Mouse (Mus musculus): ENCODE data around the gene Abr.

Gene Abr

DNA sequence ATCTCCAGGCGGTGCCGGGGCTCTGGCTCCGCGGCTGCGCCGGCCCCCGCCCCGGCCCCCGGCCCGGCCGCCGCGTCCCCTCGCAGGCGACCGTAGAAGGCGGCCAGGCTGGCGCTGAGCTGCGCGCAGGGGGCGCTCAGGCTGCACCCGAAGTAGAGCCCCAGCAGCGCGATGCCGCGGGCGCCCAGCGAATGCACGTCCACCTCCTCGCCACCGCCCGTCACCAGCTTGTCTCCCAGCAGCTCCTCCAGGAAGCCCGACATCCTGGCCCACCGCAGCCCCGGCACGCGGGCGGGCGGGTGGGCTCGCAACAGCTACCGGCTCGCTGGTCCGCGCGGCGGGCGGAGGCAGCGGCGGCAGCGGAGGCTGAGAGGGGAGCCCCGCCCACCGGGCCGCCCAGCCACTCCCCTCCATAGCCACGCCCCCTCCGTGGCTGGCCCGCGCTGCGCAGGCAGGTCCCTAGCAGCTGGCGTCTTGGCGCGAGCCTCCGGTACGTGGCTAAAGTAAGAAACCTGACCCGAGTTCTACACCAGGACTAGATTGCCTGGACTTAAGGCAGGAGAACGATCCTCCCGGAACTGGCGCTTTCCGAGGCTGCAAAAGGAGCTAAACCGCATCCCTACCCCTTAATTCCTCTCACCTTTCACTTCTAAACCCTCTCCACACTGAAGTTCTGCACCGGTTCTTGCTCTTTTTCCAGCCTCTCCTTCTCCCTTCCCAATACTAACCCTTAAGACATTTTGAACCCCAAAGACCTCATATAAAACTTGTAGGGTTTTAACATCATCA is 223.1 kb downstream of the Abr start, which contains the start of gene Nxn:
Gene Nxn (minus strand): TSS at position 343 of the 789 bp plus-strand sequence.
- DNase-seq, result peak; percentile 96

DNA sequence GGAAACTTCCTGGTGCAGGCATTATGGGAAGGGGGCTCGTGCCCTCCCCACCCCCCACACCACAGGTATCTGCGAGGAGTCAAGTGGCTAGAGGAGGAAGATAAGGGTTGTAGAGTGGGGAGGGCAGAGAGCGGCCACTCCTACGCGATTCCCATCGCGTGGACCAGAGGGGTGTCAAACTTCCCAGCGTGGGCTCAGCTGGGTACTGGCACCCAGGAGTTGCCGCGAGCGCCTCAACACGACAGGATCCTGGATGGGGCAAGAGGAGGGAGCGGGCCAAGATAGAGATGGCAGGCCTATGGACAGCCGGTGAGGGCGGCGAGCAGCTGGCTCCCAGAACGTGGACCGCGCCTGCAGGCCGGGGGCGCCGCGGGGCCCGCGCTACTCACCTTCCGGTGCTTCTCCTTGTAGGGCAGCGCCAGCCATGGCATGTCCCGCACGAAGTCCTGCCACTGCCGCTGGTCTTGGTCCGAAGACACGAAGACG is 223.8 kb downstream of the Abr start:
- no peak for DNase-seq

DNA sequence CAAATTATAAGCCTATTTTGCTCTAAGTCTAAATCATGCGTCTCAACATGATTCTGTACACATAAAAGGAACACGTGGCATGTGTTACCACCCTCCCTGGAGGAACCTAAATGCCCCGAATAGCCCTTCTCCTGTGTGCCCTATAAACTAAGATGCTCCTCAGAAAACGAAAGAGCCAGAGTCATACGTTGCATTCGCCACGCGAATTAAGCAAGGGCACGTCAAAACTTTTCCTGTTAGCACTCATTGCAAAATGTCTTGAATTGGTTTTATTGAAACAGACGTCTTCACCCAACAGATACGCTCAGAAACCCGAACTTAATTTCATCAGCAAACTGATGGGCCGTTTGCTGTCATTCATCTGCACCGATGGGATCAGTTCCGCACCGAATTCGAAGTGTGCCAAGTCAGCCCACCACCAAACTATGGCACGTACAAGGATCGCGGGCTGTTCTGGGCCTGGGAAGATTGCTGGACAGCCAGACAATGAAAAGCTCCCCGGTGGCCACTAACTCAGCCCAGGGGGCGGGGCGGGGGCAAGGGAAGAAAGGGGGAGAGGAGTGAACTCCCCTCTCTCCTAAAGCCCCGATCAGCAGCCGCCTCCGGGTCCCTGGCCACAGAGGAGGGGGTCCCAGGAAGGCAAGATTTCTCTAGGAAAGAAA is 224.3 kb downstream of the Abr start:
- peak; percentile 50 for DNase-seq

DNA sequence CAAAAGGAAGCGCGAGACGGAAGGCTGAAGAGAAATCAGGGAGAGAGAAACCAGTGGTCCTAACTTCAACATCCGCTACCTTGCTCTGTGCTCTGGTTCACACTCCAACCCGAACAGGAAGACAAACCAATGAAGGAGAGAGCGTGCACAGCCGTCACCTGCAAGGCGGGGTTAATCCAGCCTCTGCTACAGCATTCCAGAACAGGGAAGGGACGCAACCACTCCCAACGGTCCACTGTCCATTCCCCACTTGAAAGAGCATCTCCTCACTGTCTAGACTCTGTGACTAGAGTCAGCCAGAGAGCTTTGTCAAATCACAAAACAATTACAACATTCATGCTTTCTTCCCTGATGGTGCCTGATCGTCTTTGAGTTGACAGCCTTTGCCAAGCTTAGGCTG is 229.1 kb downstream of the Abr start:
- no peak for DNase-seq

DNA sequence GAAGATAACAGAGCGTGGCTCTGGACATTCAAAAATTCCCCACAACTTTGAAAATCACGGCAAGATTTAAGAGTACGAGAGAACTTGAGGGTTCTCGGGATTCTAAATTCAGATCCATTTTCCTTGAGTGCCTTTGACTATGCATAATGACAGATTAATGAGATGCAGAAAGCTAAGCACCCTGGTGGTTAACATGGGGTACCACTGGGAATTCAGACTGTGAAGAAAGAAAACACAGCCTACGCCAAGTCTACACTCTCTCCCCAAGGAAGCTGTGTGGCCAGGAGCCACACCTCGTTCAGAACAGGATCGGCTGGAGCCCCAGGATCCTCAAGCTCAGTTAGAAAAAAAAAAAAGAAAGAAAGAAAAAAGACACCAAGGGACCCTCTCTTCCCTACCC is 229.6 kb downstream of the Abr start:
- DNase-seq, result no peak

DNA sequence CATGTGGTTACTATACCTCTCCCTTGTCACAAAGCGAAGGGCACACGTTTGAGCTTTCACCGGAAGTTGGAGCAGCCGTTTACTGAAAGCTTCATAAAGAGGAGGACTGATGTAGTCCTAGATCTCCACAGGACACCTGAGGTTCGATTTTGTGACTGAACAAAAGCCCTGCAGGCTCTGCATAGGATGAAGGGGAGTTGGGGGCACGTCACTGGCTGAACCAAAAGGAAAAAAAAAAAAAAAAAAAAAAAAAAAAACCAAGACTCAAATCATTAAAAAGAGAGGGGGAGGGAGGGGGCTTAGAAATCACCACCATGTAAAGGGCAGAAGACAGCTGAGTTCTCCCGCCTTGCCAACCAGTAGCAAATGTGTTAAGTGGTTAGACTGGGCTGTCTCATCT is 233.4 kb downstream of the Abr start:
- no peak for DNase-seq

DNA sequence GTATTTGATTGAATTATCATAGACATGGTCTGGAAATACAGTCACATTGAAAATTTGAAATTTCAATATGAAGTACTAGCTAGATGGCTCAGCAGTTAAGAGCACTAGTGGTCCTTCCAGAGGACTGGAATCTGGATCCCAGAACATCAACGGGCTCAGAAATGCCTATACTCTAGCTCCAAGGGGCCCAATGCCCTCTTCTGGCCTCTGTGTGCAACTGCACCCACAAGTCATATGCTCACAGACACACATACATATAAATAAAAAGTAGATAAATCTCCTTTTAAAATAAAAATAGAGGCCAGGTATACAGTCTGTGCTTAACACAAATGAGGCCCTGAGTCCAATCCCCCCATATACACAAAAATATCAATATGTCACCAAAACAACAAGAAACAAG is 235.0 kb downstream of the Abr start:
- no peak for DNase-seq

DNA sequence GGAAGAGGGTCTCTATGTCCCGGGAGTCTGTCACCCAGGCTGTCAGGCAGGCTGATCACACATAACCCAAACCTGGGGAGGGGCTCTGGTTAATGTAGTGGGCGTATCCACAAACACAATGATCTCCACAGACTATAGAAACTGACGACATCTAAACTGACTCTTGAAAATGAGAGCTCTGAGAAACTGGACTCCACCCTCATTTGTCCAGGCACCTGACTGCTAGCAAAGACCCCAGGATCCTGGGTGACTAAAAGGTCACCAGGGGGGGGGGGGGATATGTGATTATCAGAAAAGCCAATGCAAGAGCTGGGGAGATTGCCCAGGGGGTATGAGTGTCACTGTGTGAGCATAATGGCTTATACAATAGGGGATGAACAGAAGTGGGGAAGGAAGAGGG is 236.4 kb downstream of the Abr start:
- DNase-seq, result no peak

DNA sequence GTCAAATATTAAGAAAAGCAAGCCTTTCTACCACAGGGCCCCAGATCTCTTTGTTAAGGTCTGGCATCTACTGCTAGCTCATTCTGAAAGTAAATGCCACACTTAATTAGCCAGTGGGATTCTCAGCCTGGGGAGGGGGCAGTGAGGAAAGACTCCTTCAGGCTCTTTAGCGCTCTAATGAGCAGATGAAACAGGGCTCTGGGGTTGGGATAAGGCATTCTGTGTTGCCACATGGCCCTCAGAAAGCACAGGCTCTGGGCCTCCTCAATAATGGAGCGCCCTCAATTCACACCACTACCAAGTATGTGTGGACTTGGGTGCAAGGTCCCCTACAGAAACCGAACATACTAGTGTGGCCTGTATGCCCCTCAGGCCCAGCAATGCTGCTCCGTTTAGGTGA is 237.1 kb downstream of the Abr start:
- no peak for DNase-seq

DNA sequence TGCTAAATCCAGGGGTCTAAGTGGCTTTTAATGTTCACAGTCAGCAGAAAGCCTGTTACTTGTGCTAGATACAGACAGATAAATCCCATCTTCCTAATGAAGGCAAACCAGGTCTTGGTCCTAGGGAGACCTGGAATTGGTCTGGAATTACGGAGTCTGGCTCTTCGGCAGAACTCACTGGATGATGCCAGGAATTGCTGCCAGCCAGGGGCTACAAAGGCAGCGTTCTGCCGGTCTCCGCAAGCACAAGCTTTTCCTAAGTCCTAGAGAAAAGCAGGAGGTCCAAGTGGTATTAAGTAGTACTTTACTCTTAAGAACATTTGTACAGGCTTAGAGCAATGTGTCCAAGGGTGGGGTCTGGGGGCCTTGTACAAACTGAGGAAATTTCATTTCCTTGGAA is 237.8 kb downstream of the Abr start:
- no peak for DNase-seq

DNA sequence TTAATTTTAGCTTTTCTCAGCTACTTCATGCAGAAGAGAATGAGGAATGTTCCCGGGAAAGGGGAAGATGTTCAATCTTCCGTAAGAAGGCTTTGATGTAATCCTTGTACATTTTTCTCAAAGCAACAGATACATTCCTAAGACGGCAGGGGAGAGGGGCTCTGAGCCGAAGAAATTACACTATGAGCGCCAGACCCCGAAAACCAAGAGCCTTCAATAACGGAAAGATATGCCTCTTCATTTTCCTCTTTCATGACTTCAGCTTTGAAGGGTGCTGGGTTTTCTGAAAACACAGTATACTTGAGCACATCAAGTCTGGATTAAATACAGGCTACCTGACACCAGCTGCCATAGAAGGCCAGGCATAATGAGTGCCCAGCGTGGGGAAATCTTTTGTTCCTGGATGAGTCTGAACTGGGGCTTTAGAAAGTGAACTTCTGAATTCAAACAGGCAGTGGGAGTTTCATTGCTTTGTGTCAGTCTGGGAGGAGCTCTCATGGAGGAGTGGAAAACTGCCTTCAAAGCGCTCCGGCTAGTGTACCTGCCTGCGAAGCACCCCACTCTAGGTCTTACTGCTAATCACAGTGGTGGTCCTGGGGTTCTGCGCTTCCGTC is 239.3 kb downstream of the Abr start:
- DNase-seq, result no peak

DNA sequence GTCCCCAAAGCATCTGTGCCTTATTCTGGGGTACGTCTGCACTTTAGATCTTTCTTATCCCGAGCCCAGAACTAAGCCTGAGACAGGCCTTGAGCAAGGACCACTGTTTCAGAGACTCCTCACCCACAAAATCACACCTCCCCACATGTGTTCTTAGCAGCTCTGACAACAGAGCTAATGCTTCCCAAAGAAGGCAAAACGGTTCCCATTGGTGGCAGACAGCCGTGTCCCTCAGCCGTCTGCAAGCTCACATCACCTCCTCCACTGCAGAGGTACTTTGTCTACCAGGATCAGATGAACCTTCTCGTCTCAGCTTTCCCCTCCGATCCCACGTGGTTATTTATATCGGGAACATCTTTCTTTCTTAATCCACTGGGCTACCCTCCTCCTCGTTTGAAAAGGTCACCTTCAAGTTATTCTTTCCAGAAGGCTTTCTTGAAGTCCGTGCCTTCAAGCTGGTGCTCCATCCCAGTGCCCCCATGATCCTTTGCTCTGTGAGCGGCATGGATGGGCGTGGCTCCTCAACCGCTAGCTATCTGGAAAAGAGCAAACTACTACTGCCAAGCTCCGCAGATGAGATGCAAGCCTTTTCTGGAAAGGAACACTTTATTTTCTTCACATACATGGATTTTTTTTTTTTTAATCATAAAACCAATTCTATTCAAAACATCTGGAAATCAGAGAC is 240.8 kb downstream of the Abr start:
- no peak for DNase-seq

DNA sequence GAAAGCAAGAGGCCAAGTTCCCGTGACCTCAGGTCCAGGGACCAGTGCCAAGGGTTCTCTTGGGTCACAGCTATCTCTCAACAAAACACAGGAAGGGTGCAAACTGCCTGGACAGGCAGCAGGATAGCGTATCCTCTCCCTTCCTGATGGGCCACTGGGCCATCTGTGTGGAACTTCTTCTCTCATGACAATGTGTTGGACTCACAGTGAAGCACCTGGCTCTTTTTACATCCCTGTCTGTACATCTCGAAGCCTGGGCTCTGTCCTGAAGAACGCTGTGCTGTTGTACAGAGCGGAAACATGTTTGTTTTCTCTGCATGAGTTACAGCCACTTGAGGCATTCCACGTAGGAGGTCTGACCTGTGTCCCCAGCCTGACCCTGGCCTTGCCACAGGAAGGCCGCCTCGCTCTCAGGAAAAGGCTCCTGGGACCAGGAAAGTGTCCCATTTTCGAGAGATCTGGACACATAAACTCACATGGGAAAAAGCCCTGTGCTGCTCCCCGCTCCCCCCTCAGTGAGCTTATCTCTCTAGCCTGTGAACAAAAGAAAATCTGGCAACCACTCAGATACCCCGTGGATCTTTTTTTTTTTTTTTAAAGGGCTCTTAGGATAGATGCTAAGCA is 242.1 kb downstream of the Abr start:
- peak; percentile 86 for DNase-seq

DNA sequence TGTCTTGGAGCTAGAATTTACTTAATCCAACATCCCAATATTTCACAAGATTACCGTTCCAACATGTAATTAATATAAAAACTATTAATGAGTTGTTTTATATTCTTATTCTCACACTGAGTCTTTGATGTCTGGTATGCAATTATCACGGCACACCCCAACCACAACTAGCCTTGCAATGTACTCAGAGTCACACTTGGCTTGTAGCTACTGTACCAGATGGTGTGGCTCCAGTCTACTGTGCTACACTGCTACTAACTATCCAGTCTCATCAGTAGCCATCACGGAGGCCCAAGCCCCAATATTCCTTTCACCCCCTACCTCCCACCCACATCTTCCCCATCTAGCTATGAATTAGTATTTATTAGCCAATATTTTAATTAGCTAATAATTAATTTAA is 245.7 kb downstream of the Abr start:
- DNase-seq, result no peak

DNA sequence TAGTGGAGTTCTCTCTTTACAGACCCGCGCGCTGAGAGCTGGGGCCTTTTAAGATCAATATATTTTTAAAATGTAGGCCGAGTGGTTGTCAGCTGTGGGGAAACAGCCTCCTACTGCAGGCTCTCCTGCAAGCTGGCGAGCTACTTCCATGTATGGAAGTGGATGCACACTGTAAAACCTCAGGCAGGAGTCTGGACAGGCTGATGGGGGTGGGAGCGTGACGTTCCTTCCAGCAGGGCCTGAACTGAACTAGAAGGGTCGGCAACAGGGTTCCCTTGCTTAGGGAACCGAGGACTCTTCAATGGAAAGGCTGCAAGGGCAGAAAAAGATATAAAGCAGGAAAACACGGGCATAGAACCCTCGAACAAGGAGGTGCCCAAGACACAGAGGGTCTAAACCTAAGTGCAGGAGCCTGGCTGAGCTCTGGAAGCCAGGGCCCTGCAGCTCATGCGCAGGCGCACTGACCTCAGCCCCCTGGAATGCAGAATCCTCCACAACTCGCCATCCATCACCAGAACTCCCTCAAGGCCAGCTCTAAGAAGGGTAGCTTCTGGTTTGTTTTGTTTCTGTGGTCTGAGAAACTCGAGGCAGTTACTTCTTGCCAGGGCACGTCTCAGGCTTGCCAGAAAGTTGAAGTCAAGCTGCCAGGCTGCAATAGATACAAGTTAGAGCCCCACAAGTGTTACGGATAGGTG is 247.5 kb downstream of the Abr start:
- peak; percentile 88 for DNase-seq

DNA sequence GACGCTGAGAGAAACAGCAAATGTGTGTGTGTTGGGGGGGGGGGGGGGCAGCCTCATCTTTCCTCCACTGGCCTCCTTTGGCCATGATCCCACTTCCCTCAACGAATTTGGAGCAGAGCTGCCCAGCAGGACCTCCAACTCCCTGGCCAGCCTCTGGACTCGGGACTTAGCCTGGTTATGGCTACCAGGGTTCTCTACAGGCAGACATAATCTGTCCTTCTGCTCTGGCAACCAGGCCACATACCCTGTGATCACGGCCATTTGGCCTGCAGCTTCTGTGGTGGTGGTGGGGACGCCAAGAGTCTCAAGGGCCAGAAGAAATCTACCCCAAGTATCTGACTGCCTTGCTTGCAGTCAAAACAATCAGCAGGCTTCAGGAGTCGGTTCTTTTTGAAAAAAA is 249.6 kb downstream of the Abr start:
- no peak for DNase-seq

DNA sequence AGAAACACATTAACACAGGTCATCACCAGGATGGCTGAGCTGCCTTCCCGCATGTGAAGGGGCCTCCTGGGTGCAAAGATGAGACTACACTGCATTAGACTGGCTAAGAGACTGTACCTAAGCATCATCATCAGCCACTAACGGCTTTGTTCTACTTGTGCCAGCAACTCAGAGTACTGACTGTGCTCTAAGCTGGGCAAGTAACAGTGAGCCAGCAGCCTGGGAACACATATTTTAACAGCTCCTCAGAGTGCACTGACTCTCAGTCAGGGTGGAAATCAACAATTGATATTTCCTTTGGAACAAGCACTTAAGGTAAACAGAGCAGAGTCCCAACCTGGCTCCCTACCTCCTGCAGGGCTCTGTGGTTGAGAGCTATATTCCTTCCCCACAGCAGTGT is 250.0 kb downstream of the Abr start:
- no peak for DNase-seq

DNA sequence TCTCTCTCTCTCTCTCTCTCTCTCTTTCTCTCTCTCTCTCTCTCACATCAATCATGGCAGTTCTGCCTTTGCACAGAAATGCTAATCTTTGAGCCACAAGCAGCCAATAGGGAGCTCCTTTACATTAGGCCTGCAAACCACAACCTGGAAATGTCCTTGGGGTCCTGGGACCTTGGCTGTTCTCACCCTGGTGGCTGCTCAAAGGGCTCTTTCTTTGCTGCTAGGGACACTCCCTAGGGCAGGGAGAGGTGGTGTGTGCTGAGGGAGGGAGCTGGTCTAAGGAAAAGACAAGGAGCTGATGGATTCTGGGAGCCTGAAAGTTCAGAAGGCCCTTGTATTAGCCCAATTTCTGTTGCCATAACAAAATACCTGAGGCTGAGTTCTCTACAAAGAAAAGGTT is 251.6 kb downstream of the Abr start:
- no peak for DNase-seq

Measured in kidney, postnatal 14 days (tissue).